Mouse (Mus musculus) embryonic fibroblast, embryonic 13.5 days (primary cell): ENCODE data around the gene Ptch1. TPM values are rescaled to one million over a fixed set of nuclear protein-coding genes. Genes with fewer than 3 reads are reported as not detected.

Source experiments
- H3K27ac ChIP-seq: 2 replicates; pipeline ENCODE4 v1.5.1; 2012; ENCODE audit warnings: low read length, control low read depth, inconsistent platforms; ENCODE audit not compliant: insufficient read depth
- H3K4me1 ChIP-seq: 2 replicates; pipeline ENCODE4 v1.6.1; 2011; ENCODE audit warnings: low read length; ENCODE audit not compliant: control insufficient read depth, insufficient read depth
- H3K4me3 ChIP-seq: 2 replicates; pipeline ENCODE4 v1.5.1; 2011; ENCODE audit warnings: mild to moderate bottlenecking, control low read depth, low read length; ENCODE audit not compliant: insufficient read depth
- CTCF ChIP-seq: IDR thresholded peaks from 2 replicates; pipeline ENCODE4 v1.5.1; 2011; ENCODE audit warnings: mild to moderate bottlenecking, control low read depth, low read length, moderate library complexity, borderline replicate concordance; ENCODE audit not compliant: insufficient read depth
- POLR2A ChIP-seq: IDR thresholded peaks from 2 replicates; pipeline ENCODE4 v1.6.1; 2011; ENCODE audit warnings: low read depth, mild to moderate bottlenecking, control low read depth, low read length, moderate library complexity
- polyA plus RNA-seq: library from polyadenylated mRNA; stranded (reverse); fragments of >200 nt; gene quantifications from 2 replicates; pipeline ENCODE4 v1.2.4, GENCODE M21; 2011; ENCODE audit warnings: low read depth; ENCODE audit not compliant: missing spikeins, insufficient read length

Gene Ptch1
- polyA plus RNA-seq, 1 experiment, result 10.8 TPM

GRCm38 (mm10) chr13:63542796-63543384 is 30.5 kb downstream of the Ptch1 start:
- H3K4me3 ChIP-seq, result no peak overlapping the region
- TF ChIP-seq POLR2A, result no peak
- no peak for TF ChIP-seq CTCF
- H3K4me1 ChIP-seq, result no peaks in the 10 kb centered on the region
- H3K27ac ChIP-seq, result no peak overlapping the region

- TF ChIP-seq POLR2A (no peak), CTCF (no peak)
- Histone ChIP-seq H3K4me3 (no peak overlapping the region), H3K27ac (no peak overlapping the region), H3K4me1 (no peaks in the 10 kb centered on the region)
Measured at GRCm38 (mm10) chr13:63541510-63541909, 31.9 kb downstream of the Ptch1 start.

GRCm38 (mm10) chr13:63540584-63540983 is 32.8 kb downstream of the Ptch1 start:
- Histone ChIP-seq H3K27ac (no peak overlapping the region), H3K4me1 (no peaks in the 10 kb centered on the region), H3K4me3 (no peak overlapping the region)
- no peak for TF ChIP-seq CTCF
- no peak for TF ChIP-seq POLR2A

- H3K4me3 ChIP-seq, result no peak overlapping the region
- no peaks in the 10 kb centered on the region for H3K4me1 ChIP-seq
- no peak overlapping the region for H3K27ac ChIP-seq
- no peak for TF ChIP-seq POLR2A
- TF ChIP-seq CTCF, result no peak
Measured at GRCm38 (mm10) chr13:63534981-63535380, 38.4 kb downstream of the Ptch1 start.

GRCm38 (mm10) chr13:63530857-63531256 is 42.5 kb downstream of the Ptch1 start:
- Histone ChIP-seq H3K27ac (no peak overlapping the region), H3K4me3 (no peak overlapping the region), H3K4me1 (peaks cover 13% of the 10 kb centered on the region; the same call in 1 of the 2 replicates)
- TF ChIP-seq CTCF (no peak), POLR2A (no peak)

- no peak overlapping the region for H3K4me3 ChIP-seq
- H3K4me1 ChIP-seq, result peaks cover 13% of the 10 kb centered on the region; the same call in 1 of the 2 replicates
- TF ChIP-seq POLR2A (no peak), CTCF (no peak)
- no peak overlapping the region for H3K27ac ChIP-seq
Measured at GRCm38 (mm10) chr13:63530371-63530764, 43.0 kb downstream of the Ptch1 start.

- peaks cover 13% of the 10 kb centered on the region; the same call in 1 of the 2 replicates for H3K4me1 ChIP-seq
- TF ChIP-seq CTCF, result no peak
- no peak for TF ChIP-seq POLR2A
- no peak overlapping the region for H3K27ac ChIP-seq
- no peak overlapping the region for H3K4me3 ChIP-seq
Measured at GRCm38 (mm10) chr13:63529602-63530370, 43.6 kb downstream of the Ptch1 start.

- H3K4me3 ChIP-seq, result no peak overlapping the region
- peaks cover 16% of the 10 kb centered on the region; the same call in 1 of the 2 replicates for H3K4me1 ChIP-seq
- TF ChIP-seq CTCF (no peak), POLR2A (no peak)
- no peak overlapping the region for H3K27ac ChIP-seq
Measured at GRCm38 (mm10) chr13:63528852-63529251, 44.5 kb downstream of the Ptch1 start.

GRCm38 (mm10) chr13:63528164-63528675 is 45.2 kb downstream of the Ptch1 start:
- no peak overlapping the region for H3K4me3 ChIP-seq
- H3K27ac ChIP-seq, result no peak overlapping the region
- H3K4me1 ChIP-seq, result peaks cover 16% of the 10 kb centered on the region
- TF ChIP-seq POLR2A (no peak), CTCF (no peak)
